Mouse (Mus musculus) neutrophil, adult 5-6 weeks (primary cell): ENCODE data around the gene Slc25a39. TPM values are rescaled to one million over a fixed set of nuclear protein-coding genes. Genes with fewer than 3 reads are reported as not detected.
"Not testable (repeated sequence)": the region's sequence is repeated elsewhere in the genome, so short reads cannot be mapped to it uniquely, and the experiment has no call there.

Experiments
- ATAC-seq: fragments of 151-379, 151-347 bp; 2 replicates; pipeline ENCODE4 v1.8.0; 2017; ENCODE audit warnings: mild to moderate bottlenecking, moderate TSS enrichment; ENCODE audit not compliant: insufficient number of reproducible peaks, poor library complexity, low FRiP score, severe bottlenecking; ENCODE audit errors: extremely low read depth
- total RNA-seq: library from RNA; stranded (forward); fragments of 200-1000 nt; gene quantifications from 2 replicates; pipeline ENCODE4 v1.2.3, GENCODE M21; 2017

The Slc25a39 gene
- total RNA-seq, 1 experiment from 2014 or later: 31.0 TPM

- ATAC-seq: no peak
Observed at GRCm38 (mm10) chr11:102382794-102383193, 25.0 kb downstream of the Slc25a39 start.

GRCm38 (mm10) chr11:102381341-102382100 is 26.2 kb downstream of the Slc25a39 start:
- no peak for ATAC-seq

GRCm38 (mm10) chr11:102380091-102380490 is 27.7 kb downstream of the Slc25a39 start:
- no peak for ATAC-seq

GRCm38 (mm10) chr11:102377186-102377585 is 30.6 kb downstream of the Slc25a39 start:
- no peak for ATAC-seq

- no peak for ATAC-seq
Observed at GRCm38 (mm10) chr11:102376196-102376835, 31.4 kb downstream of the Slc25a39 start.

GRCm38 (mm10) chr11:102375196-102376173 is 32.3 kb downstream of the Slc25a39 start:
- no peak for ATAC-seq

GRCm38 (mm10) chr11:102374108-102374725 is 33.5 kb downstream of the Slc25a39 start:
- ATAC-seq: no peak

- ATAC-seq: no peak
Observed at GRCm38 (mm10) chr11:102373646-102374045, 34.1 kb downstream of the Slc25a39 start.

- ATAC-seq: no peak
Observed at GRCm38 (mm10) chr11:102372936-102373335, 34.8 kb downstream of the Slc25a39 start.

GRCm38 (mm10) chr11:102371926-102372685 is 35.6 kb downstream of the Slc25a39 start:
- ATAC-seq: no peak

GRCm38 (mm10) chr11:102370285-102370684 is 37.5 kb downstream of the Slc25a39 start:
- no peak for ATAC-seq

GRCm38 (mm10) chr11:102369263-102369662 is 38.5 kb downstream of the Slc25a39 start:
- no peak for ATAC-seq

- ATAC-seq: no peak
Observed at GRCm38 (mm10) chr11:102368347-102368746, 39.4 kb downstream of the Slc25a39 start.

GRCm38 (mm10) chr11:102367504-102368280 is 40.1 kb downstream of the Slc25a39 start:
- no peak for ATAC-seq

GRCm38 (mm10) chr11:102366103-102366502 is 41.6 kb downstream of the Slc25a39 start, which contains the start of gene Slc4a1:
Gene Slc4a1 (minus strand): TSS chr11:102366203.
- not testable (repeated sequence) for ATAC-seq

- ATAC-seq: no peak
Observed at GRCm38 (mm10) chr11:102365699-102366098, 42.0 kb downstream of the Slc25a39 start.

GRCm38 (mm10) chr11:102364570-102365371 is 43.0 kb downstream of the Slc25a39 start:
- ATAC-seq: no peak
